Mouse (Mus musculus) CH12.LX (cell line): ENCODE results near the gene Cnih3. TPM values are rescaled to one million over a fixed set of nuclear protein-coding genes. Genes with fewer than 3 reads are reported as not detected.

Experiments used
- DNase-seq: peaks from one replicate; pipeline ENCODE4 v3.0.0-alpha.2; 2013; ENCODE audit errors: extremely low read depth
- H3K27ac ChIP-seq: 2 replicates; pipeline ENCODE4 v1.5.1; 2012; ENCODE audit warnings: low read depth, mild to moderate bottlenecking, control low read depth, moderate library complexity; ENCODE audit not compliant: insufficient read depth
- H3K27me3 ChIP-seq: replicated peaks from 2 replicates; pipeline ENCODE3; 2012; ENCODE audit warnings: inconsistent platforms
- H3K36me3 ChIP-seq, 2 experiments: replicated peaks in 1 of 2; 2 replicates each; pipeline versions ENCODE3 to v1.6.1; 2012; ENCODE audit warnings: inconsistent platforms in 1 of 2, low read length in 1 of 2, mild to moderate bottlenecking in 1 of 2, mixed read lengths in 1 of 2, moderate library complexity in 1 of 2; ENCODE audit not compliant: control insufficient read depth in 1 of 2, insufficient read depth in 1 of 2
- H3K4me1 ChIP-seq, 2 experiments: 2 replicates each; pipeline ENCODE4 v1.6.1; 2012; ENCODE audit warnings: inconsistent platforms in 1 of 2, moderate library complexity in 1 of 2; ENCODE audit not compliant: insufficient read depth in 2 of 2, control insufficient read depth in 1 of 2
- H3K4me2 ChIP-seq: 2 replicates; pipeline ENCODE4 v1.6.1; 2012; ENCODE audit warnings: low read depth, mild to moderate bottlenecking, control low read depth; ENCODE audit not compliant: poor library complexity, insufficient read depth, severe bottlenecking
- H3K4me3 ChIP-seq, 3 experiments: fragments of 150-350 bp in 1 of 3; sonication (generic) in 1 of 3; replicated peaks in 1 of 3; 2 replicates each; pipeline versions ENCODE3 to v1.5.1; 2011 to 2012; ENCODE audit warnings: low read depth in 2 of 3, low read length in 2 of 3, mild to moderate bottlenecking in 2 of 3, moderate library complexity in 2 of 3, control low read depth in 1 of 3, improper control_type of control experiment in 1 of 3, inconsistent platforms in 1 of 3, mixed read lengths in 1 of 3; ENCODE audit not compliant: poor library complexity in 1 of 3
- H3K79me2 ChIP-seq: replicated peaks from 2 replicates; pipeline ENCODE4 v1.6.1; 2012; ENCODE audit warnings: mild to moderate bottlenecking, moderate library complexity; ENCODE audit not compliant: control insufficient read depth, poor library complexity, insufficient read depth, severe bottlenecking; ENCODE audit errors: extremely low read depth
- H3K9ac ChIP-seq: 2 replicates; pipeline ENCODE4 v1.6.1; 2012; ENCODE audit warnings: low read depth, mild to moderate bottlenecking, control low read depth, moderate library complexity; ENCODE audit not compliant: insufficient read depth
- H3K9me3 ChIP-seq: replicated peaks from 2 replicates; pipeline ENCODE3; 2012; ENCODE audit warnings: low read length, inconsistent platforms, mixed read lengths
- BHLHE40 ChIP-seq: IDR thresholded peaks from 2 replicates; pipeline ENCODE4 v1.6.1; 2011; ENCODE audit warnings: mild to moderate bottlenecking, low read depth, low read length, improper control_type of control experiment
- CTCF ChIP-seq, 2 experiments: IDR thresholded peaks in 1 of 2; conservative IDR thresholded peaks in 1 of 2; 2 replicates each; pipeline ENCODE4 v1.5.1; 2011 to 2012; ENCODE audit warnings: low read depth in 2 of 2, low read length in 2 of 2, improper control_type of control experiment in 1 of 2, inconsistent platforms in 1 of 2, mild to moderate bottlenecking in 1 of 2, moderate library complexity in 1 of 2
- ELF1 ChIP-seq: IDR thresholded peaks from 2 replicates; pipeline ENCODE4 v1.6.1; 2014; ENCODE audit warnings: low read depth, mild to moderate bottlenecking, inconsistent platforms, low read length, improper control_type of control experiment
- EP300 ChIP-seq: IDR thresholded peaks from 2 replicates; pipeline ENCODE4 v1.6.1; 2011; ENCODE audit warnings: low read length, improper control_type of control experiment
- HCFC1 ChIP-seq: IDR thresholded peaks from 2 replicates; pipeline ENCODE4 v1.6.1; 2012; ENCODE audit warnings: low read depth, mild to moderate bottlenecking, inconsistent platforms, low read length, improper control_type of control experiment
- IRF4 ChIP-seq: IDR thresholded peaks from 2 replicates; pipeline ENCODE4 v1.6.1; 2014; ENCODE audit warnings: low read depth, mild to moderate bottlenecking, inconsistent platforms, low read length, improper control_type of control experiment
- MAFK ChIP-seq: IDR thresholded peaks from 2 replicates; pipeline ENCODE4 v1.6.1; 2011; ENCODE audit warnings: low read length, improper control_type of control experiment; ENCODE audit not compliant: insufficient replicate concordance
- MAZ ChIP-seq: IDR thresholded peaks from 2 replicates; pipeline ENCODE4 v1.6.1; 2012; ENCODE audit warnings: low read depth, mild to moderate bottlenecking, inconsistent platforms, low read length, improper control_type of control experiment, moderate library complexity
- MEF2A ChIP-seq: IDR thresholded peaks from 2 replicates; pipeline ENCODE4 v1.6.1; 2014; ENCODE audit warnings: low read depth, mild to moderate bottlenecking, inconsistent platforms, low read length, improper control_type of control experiment, borderline replicate concordance
- MYC ChIP-seq: IDR thresholded peaks from 2 replicates; pipeline ENCODE4 v1.6.1; 2011; ENCODE audit warnings: low read depth, mild to moderate bottlenecking, improper control_type of control experiment, low read length
- NELFE ChIP-seq: IDR thresholded peaks from 2 replicates; pipeline ENCODE4 v1.6.1; 2011; ENCODE audit warnings: low read depth, low read length, improper control_type of control experiment
- NRF1 ChIP-seq: IDR thresholded peaks from 2 replicates; pipeline ENCODE4 v1.6.1; 2014; ENCODE audit warnings: low read depth, mild to moderate bottlenecking, inconsistent platforms, low read length, improper control_type of control experiment, moderate library complexity
- SIN3A ChIP-seq: IDR thresholded peaks from 2 replicates; pipeline ENCODE4 v1.6.1; 2012; ENCODE audit warnings: low read length, improper control_type of control experiment, inconsistent platforms
- SMC3 ChIP-seq: IDR thresholded peaks from 2 replicates; pipeline ENCODE4 v1.6.1; 2011; ENCODE audit warnings: low read depth, low read length, improper control_type of control experiment
- TBP ChIP-seq: conservative IDR thresholded peaks from 2 replicates; pipeline ENCODE4 v1.6.1; 2011; ENCODE audit warnings: low read depth, low read length, improper control_type of control experiment
- USF2 ChIP-seq: conservative IDR thresholded peaks from 2 replicates; pipeline ENCODE4 v1.6.1; 2011; ENCODE audit warnings: low read depth, low read length, improper control_type of control experiment
- ZKSCAN1 ChIP-seq: IDR thresholded peaks from 2 replicates; pipeline ENCODE4 v1.6.1; 2012; ENCODE audit warnings: low read depth, inconsistent platforms, low read length, improper control_type of control experiment, borderline replicate concordance
- ZMIZ1 ChIP-seq: IDR thresholded peaks from 2 replicates; pipeline ENCODE4 v1.6.1; 2012; ENCODE audit warnings: low read depth, mild to moderate bottlenecking, inconsistent platforms, low read length, improper control_type of control experiment
- dilution Hi-C: fragments of 300-500 bp; cut with MboI; formaldehyde crosslinking; loops from 2 replicates; pipeline ENCODE4 v1.14.3; 2020; ENCODE audit warnings: low sequenced_read_pairs; ENCODE audit not compliant: extremely low pct_unique_long_range_greater_than_20kb, extremely low pct_ligation_motif_present
- in situ Hi-C: fragments of 300-500 bp; cut with MboI; formaldehyde crosslinking; loops from 3 replicates; pipeline ENCODE4 v1.14.3; 2019; ENCODE audit warnings: low sequenced_read_pairs, low pct_ligation_motif_present, low pct_unique_long_range_greater_than_20kb, mixed read lengths
- polyA plus RNA-seq: library from polyadenylated mRNA; unstranded; fragments of >175 nt; gene quantifications from 2 replicates; pipeline ENCODE4 v1.2.1, GENCODE M21; 2012; ENCODE audit warnings: low read depth; ENCODE audit not compliant: insufficient read length
- total RNA-seq, 2 experiments: library from RNA; depleted of rRNA; stranded (reverse); fragments of 300-350 nt in 1 of 2; fragments of >200 nt in 1 of 2; gene quantifications; 2 replicates each; pipeline ENCODE4 v1.2.3; 2012 to 2014

Cnih3 gene
- total and polyA plus RNA-seq, 3 experiments, result not detected

DNA sequence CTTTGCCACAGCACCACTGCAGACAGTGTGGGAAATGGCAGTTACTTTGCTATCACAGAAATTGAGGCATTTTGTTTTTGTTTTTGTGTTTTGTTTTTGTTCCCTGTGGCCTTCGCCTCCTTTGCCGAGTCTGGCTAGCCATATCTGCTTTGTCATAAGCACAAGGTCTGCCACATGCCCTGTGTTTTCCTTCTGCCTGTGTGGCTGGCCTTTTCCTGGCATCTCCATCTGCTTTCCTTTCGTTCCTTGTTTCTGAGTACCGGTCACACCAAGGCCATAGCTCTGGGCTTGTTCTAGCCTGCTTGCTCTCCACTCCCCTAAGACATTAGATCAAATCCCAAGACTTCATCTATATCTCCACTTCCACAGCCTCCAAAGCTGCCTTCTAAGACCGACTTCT, 83.0 kb downstream of the Cnih3 start:
- no peaks in the 10 kb centered on the region for H3K36me3 ChIP-seq
- no peak overlapping the region for H3K4me2 ChIP-seq
- H3K4me1 ChIP-seq, result no peaks in the 10 kb centered on the region
- no peaks in the 10 kb centered on the region for H3K79me2 ChIP-seq
- no peaks in the 10 kb centered on the region for H3K9me3 ChIP-seq
- dilution Hi-C loops, result no loop called here
- H3K4me3 ChIP-seq, result no peak overlapping the region
- no peaks in the 10 kb centered on the region for H3K27me3 ChIP-seq
- in situ Hi-C loops, result no loop called here
- TF ChIP-seq MEF2A (no peak), CTCF (conservative IDR thresholded peaks at IDR 0.05 in 1 of 2, IDR thresholded peaks at IDR 0.05 in 1 of 2; ENCODE audit: low read depth in 2 of 2, low read length in 2 of 2) (no peak)
- H3K27ac ChIP-seq, result no peak overlapping the region
- H3K9ac ChIP-seq, result no peak overlapping the region
- DNase-seq, result no peak

DNA sequence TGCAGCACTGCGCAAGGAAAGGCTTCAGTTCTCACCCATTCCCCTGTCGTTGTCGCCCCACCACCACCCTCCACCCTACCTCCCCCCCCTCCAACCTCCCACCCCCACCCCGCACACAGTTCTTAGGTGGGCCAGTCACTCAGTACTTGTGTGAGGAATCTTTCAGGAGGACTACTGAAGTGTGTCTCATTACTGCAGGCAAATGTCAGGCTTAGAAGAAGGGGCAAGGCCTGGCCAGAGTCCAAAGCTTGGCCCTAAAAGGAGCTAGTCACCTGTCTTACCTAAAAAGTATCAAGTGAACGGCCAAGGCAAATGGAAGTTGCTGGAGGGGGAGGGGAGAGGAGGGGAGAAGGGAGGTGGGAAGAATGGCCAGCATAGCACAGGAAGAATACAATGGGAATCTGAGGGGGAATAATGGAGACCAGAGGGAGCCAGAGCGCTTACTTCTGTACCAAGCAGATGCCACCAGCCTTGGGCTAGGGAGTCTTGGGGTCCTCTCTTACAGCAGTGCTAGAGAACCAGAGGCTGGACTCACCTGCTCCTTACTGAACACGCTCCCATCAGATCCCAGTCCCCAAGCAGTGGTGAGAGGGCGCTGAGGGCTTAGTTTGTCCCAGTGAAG, 88.7 kb downstream of the Cnih3 start:
- Histone ChIP-seq H3K27ac (no peak overlapping the region), H3K4me3 (no peak overlapping the region), H3K36me3 (no peaks in the 10 kb centered on the region)
- TF ChIP-seq ZKSCAN1 (no peak), TBP (no peak), ELF1 (no peak), ZMIZ1 (no peak), MEF2A (no peak), BHLHE40 (no peak), IRF4 (no peak), SIN3A (no peak), SMC3 (no peak), NELFE (no peak), MAZ (no peak), EP300 (no peak)
- TF ChIP-seq, all 38 proteins: peak for 0
- H3K27me3 ChIP-seq, result no peaks in the 10 kb centered on the region
- no peaks in the 10 kb centered on the region for H3K4me1 ChIP-seq
- H3K9ac ChIP-seq, result no peak overlapping the region
- H3K4me2 ChIP-seq, result no peak overlapping the region
- dilution Hi-C loops (no loop called here), in situ Hi-C loops (no loop called here)
- no peaks in the 10 kb centered on the region for H3K79me2 ChIP-seq
- DNase-seq, result no peak
- H3K9me3 ChIP-seq, result no peaks in the 10 kb centered on the region

- Histone ChIP-seq H3K4me3 (no peak overlapping the region), H3K4me1 (no peaks in the 10 kb centered on the region), H3K36me3 (no peaks in the 10 kb centered on the region), H3K79me2 (no peaks in the 10 kb centered on the region), H3K27ac (no peak overlapping the region), H3K27me3 (no peaks in the 10 kb centered on the region), H3K9ac (no peak overlapping the region), H3K4me2 (no peak overlapping the region), H3K9me3 (no peaks in the 10 kb centered on the region)
- DNase-seq, result no peak
- TF ChIP-seq EP300 (no peak), BHLHE40 (no peak), ZKSCAN1 (no peak), USF2 (no peak), MAFK (no peak), MYC (no peak), HCFC1 (no peak), NRF1 (no peak)
- dilution Hi-C loops, result no loop called here
- in situ Hi-C loops, result no loop called here
Measured at GRCm38 (mm10) chr1:181441654-181442241, 89.3 kb downstream of the Cnih3 start.
